Mouse (Mus musculus): ENCODE data around the gene H1f0.
"Not testable (repeated sequence)": the region's sequence is repeated elsewhere in the genome, so short reads cannot be mapped to it uniquely, and the experiment has no call there.

H1f0 gene

GRCm38 (mm10) chr15:79005581-79005980 lies 22.7 kb upstream of the H1f0 start:
- no peak for DNase-seq (ENCODE audit: low read depth, low spot score)

GRCm38 (mm10) chr15:79006638-79007037 lies 21.6 kb upstream of the H1f0 start:
- DNase-seq (ENCODE audit: low read depth, low spot score), result peak; percentile 79

DNA sequence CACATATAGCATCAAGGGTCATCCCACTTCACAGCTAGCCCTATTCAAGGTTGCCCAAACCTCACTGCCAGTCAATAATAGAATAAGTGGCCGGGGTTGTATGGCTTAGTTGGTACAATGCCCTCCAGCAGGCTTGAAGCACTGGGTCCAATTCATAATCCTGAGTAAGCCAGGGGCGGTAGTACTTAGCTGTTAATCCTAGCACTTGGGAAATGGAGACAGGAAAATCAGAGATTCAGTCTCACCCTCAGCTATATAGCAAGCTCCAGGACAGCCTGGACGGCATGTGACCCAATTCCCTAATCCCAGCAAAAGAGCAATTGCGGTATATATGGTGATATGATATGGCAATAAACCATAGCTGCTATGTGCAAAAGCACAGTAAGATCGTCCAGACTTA lies 21.2 kb upstream of the H1f0 start:
- no peak for DNase-seq (ENCODE audit: low read depth, low spot score)

DNA sequence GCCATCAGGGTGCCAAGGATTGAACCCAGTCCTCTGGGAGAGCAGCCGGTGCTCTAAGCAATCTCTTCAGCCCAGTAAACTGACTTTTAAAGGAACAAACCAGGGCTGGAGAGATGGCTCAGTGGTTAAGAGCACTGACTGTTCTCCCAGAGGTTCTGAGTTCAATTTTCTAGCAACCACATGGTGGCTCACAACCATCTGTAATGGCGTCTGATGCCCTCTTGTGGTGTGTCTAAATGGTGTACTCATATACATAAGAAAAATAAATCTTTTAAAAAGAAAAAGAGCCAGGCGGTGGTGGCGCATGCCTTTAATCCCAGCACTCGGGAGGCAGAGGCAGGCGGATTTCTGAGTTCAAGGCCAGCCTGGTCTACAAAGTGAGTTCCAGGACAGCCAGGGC lies 20.4 kb upstream of the H1f0 start:
- DNase-seq (ENCODE audit: low read depth, low spot score), result not testable (repeated sequence)

- DNase-seq (ENCODE audit: low read depth, low spot score), result no peak
Observed at GRCm38 (mm10) chr15:79009734-79010133, 18.5 kb upstream of the H1f0 start.

DNA sequence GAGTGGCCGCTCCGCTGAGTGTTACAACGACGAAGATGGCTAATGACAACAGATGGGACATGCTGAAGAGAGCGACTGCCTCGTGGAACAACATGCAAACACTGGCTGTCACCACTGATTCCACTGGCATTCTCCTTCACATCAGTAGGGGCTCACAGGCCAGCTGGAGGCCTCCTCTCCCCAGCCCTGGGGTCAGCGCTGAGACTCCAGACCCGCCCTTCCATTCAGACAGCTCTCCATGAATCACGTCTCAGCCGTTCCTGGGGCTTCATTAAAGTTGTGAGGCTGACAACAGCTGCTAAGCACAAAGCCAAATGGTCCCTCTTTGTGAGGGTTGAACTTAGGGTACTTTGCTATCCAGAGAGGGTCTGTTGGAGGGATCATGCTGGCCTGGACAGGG lies 16.7 kb upstream of the H1f0 start:
- no peak for DNase-seq (ENCODE audit: low read depth, low spot score)

GRCm38 (mm10) chr15:79013382-79013781 lies 14.9 kb upstream of the H1f0 start:
- no peak for DNase-seq (ENCODE audit: low read depth, low spot score)

- DNase-seq (ENCODE audit: low read depth, low spot score), result no peak
Observed at GRCm38 (mm10) chr15:79018191-79018590, 10.1 kb upstream of the H1f0 start.

- DNase-seq (ENCODE audit: low read depth, low spot score), result no peak
Observed at GRCm38 (mm10) chr15:79018886-79019285, 9.4 kb upstream of the H1f0 start.

DNA sequence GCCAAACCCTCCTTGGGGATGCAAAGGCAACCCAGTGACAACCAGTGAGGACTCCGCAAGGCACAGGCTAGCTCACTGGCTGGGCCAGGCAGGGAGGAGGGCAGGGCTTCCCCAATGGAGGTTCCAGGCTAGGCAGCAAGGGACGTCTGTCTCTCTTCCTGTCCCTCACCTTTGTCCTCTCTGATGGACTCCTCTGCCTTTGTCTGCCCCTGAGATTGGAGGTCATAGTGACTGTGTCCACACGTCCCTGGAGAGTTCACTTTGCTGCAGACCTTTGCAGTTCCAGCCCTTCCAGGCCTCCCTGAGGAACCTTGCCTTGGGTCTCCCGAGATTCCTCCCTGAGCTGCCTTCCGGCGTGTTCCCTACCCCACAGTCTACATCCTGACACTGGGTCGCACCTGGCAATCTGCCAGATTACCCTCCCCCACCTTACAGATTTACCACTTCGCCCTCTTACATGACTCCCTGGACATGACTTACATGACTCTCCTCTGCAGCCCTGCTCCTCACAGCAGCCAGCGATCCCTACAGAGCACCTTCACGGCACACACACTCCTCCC lies 5.5 kb upstream of the H1f0 start:
- no peak for DNase-seq (ENCODE audit: low read depth, low spot score)

DNA sequence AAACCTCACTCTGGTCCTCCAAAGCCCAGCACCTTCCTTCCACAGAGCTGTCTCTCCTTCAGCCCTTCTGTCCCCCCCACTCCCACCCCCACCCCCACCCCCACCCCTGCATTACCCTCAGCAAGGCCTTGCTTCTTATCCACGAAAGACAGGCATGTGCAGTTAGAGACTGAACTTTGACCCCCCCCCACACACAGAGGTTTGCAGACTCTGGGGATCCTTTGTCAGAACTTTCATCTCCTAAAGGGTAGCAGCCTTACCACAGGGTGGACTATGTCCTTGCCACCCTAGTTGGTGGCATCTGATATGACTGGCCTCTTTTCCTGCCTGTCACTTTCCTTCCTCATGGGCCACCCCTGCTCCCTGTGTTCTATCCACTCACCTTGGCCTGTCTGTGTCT lies 4.9 kb upstream of the H1f0 start:
- DNase-seq (ENCODE audit: low read depth, low spot score), result no peak

- peak; percentile 74 for DNase-seq (ENCODE audit: low read depth, low spot score)
Observed at GRCm38 (mm10) chr15:79025687-79026308, 2.5 kb upstream of the H1f0 start.

DNA sequence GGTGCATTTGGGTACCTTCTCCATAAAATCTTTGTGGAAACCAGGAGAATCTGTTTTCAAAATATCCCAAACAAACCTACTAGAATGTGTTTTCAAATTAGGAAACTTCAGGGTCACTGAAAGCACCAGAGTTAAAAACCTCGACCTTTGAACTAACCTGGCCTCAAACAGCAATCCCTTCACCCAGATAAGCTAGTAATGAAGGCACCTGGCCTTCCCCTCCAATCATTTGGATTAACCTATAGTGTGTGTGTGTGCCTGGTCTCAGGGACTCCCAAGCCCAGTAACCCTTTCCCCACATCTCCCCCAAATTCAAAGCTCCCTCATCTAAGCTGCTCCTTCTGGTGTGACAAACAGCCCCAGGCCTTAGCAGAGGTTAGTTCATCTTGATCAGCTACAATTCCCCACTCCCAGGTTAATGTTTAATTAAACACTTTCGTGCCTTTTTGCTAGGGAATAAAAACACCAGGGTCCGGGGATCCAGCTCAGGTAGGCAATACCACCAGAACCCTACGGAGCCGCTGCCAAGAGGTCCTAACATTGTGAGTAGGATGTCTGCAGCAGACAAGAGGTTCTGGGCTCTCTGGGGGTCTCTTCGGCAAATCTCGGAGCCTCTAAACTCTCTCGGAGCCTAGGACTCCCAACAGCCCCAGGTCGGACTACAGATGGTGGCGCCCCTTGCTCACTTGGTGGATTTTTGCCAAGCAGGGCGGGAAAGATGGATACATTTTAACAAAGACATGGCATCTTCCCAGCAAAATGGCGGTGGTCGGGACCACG lies 1.5 kb upstream of the H1f0 start:
- DNase-seq (ENCODE audit: low read depth, low spot score), result no peak

DNA sequence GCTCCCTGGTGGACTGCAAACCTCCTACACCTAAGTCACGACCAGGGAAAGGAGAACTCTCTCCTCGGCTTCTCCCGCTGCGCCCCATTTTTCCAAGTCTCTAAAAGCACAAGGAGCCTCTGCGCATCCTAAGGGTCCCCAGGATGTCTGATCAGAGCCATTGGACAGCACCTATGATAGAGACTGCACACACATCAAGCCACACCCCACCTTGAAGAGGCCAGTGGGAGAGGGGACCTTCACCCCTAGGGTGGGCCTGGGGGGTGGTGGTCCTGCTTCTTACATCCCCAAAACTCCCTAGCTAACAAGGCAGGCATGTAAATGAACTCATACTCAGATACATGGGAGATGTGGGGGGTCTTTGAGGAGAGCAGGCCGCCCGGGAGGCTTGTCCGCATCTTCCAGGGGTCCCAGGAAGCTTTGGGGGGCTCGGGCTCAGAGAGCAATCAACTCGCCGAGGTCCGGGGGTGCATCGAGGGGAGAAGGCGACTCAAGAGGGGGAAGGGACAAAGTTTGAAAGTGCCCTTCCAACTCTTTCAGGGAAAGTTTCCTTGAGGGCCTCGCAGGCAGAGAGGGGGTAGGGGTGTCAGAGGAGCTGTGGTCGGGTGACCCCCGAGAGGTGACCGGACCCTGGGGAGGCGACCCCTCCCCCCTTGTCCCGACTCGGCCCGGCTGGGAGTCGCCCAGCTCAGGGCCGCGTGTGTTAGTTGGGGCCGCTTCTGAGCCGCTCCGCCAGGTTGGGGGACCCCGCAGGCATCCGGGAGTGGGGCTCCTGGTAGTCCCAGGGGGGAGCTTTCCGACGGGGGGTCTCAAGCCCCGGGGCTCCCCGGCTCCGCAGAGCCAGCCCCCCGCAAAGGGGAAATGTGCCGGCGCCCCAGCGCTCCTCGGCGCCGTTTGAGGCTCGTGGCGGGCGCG lies 702 bp upstream of the H1f0 start:
- no peak for DNase-seq (ENCODE audit: low read depth, low spot score)

GRCm38 (mm10) chr15:79028823-79029484 lies 704 bp downstream of the H1f0 start:
- DNase-seq (ENCODE audit: low read depth, low spot score), result no peak

DNA sequence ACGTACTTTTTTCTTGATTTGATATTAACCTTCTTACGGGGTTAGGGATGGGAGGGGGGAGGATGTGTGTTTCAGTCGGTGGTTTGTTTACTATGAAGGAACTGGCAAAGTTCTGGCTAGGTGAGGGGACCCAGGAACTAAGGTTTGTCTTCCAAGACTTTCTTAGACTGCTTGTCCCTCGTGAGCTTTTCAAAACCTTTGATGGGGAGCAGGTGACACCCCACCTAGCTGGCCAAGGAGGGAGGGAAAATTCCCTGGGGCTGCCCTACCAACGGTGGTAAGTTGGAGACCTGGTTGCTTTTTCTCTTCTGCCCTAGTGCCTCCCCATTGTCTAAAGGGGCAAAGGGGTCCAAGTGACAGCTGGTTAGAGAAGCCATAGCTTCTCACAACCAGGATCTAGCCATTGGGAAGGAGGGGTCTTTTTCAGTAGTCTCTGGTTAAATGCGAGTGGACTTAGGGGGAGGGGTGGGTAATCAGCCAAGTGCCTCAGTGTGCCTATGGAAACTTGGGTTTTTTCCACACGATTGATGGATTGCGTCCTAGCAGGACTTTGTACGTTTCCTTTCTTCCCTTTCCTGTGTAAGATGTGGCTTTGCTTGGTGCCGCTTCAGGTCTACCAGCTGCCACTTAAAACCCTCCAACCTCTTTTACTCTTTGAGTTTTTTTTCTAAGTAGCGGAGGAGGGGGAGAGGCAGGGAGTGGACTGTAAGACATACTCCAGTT lies 1.4 kb downstream of the H1f0 start:
- DNase-seq (ENCODE audit: low read depth, low spot score), result no peak

- peak; percentile 98 for DNase-seq (ENCODE audit: low read depth, low spot score)
Observed at GRCm38 (mm10) chr15:79030551-79031435, 2.5 kb downstream of the H1f0 start.

- DNase-seq (ENCODE audit: low read depth, low spot score), result not testable (repeated sequence)
Observed at GRCm38 (mm10) chr15:79031908-79032307, 3.7 kb downstream of the H1f0 start.

- DNase-seq (ENCODE audit: low read depth, low spot score), result peak; percentile 91
Observed at GRCm38 (mm10) chr15:79037913-79038328, 9.7 kb downstream of the H1f0 start.

DNA sequence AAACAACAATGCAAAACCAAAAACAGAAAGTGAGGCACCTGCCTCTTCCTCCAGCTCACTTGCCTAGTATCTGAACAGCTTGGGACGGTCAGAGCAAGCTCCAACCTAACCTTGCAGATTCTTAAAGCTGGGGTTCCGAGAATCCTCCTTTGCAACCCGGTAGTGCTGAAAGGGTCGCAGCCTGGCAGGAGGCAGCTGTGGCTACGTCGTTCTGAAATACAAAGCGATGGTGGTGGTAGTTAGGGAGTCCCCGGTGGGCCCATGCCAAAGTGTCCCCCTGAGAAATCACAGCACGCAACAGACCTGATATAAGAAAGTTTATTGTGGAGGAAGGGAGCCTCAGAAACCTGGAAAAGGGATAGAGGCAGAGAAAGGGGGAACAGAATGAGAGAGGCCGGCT lies 10.1 kb downstream of the H1f0 start:
- DNase-seq (ENCODE audit: low read depth, low spot score), result no peak
